Mouse (Mus musculus) kidney, postnatal 0 days (tissue): ENCODE data around the gene Agps. TPM values are rescaled to one million over a fixed set of nuclear protein-coding genes. Genes with fewer than 3 reads are reported as not detected.
A peak's percentile ranks its signal among the peaks of the same experiment; 100 is the strongest.
"Not testable (repeated sequence)": the region's sequence is repeated elsewhere in the genome, so short reads cannot be mapped to it uniquely, and the experiment has no call there.

Source experiments
- ATAC-seq: fragments of 200-750 bp; cut with Nextera tagmentation; replicated peaks from 2 replicates; pipeline ENCODE4 v1.8.0; 2017; ENCODE audit warnings: low read depth, moderate number of reproducible peaks, moderate TSS enrichment, moderate library complexity; ENCODE audit not compliant: low FRiP score
- DNase-seq: peaks from one replicate; pipeline ENCODE4 v3.0.0-alpha.2; 2016; ENCODE audit warnings: low spot score
- H3K27ac ChIP-seq: fragments of 300-500 bp; sonication (generic); 2 replicates; pipeline ENCODE4 v1.5.1; 2014; ENCODE audit warnings: mild to moderate bottlenecking
- H3K27me3 ChIP-seq: fragments of 300-500 bp; sonication (generic); 2 replicates; pipeline ENCODE4 v1.6.1; 2014; ENCODE audit warnings: low read length, mixed read lengths; ENCODE audit not compliant: insufficient read depth
- H3K36me3 ChIP-seq: fragments of 300-500 bp; sonication (generic); 2 replicates; pipeline ENCODE4 v1.6.1; 2014; ENCODE audit warnings: low read length, mixed read lengths; ENCODE audit not compliant: insufficient read depth
- H3K4me1 ChIP-seq: fragments of 300-500 bp; sonication (generic); replicated peaks from 2 replicates; pipeline ENCODE4 v1.6.1; 2014; ENCODE audit warnings: antibody characterized with exemption, low read length, mixed read lengths; ENCODE audit not compliant: insufficient read depth
- H3K4me2 ChIP-seq: fragments of 300-500 bp; sonication (generic); 2 replicates; pipeline ENCODE4 v1.6.1; 2014; ENCODE audit warnings: mild to moderate bottlenecking, low read length, moderate library complexity, mixed read lengths
- H3K4me3 ChIP-seq: fragments of 300-500 bp; sonication (generic); replicated peaks from 2 replicates; pipeline ENCODE4 v1.5.1; 2014; ENCODE audit warnings: low read depth, low read length
- H3K9ac ChIP-seq: fragments of 300-500 bp; sonication (generic); 2 replicates; pipeline ENCODE4 v1.6.1; 2014; ENCODE audit warnings: low read depth, low read length
- H3K9me3 ChIP-seq: fragments of 300-500 bp; sonication (generic); replicated peaks from 2 replicates; pipeline ENCODE4 v1.6.1; 2016; ENCODE audit warnings: low read length, inconsistent platforms, mixed read lengths
- CTCF ChIP-seq: IDR thresholded peaks from 2 replicates; pipeline ENCODE4 v1.5.1; 2016; ENCODE audit warnings: antibody characterized with exemption, low read depth, mild to moderate bottlenecking, moderate library complexity
- WGBS: fragments of 180-500 bp; shearing (Covaris S2); extraction: QIAGEN DNeasy Blood & Tissue Kit; methylation state at CpG from one replicate; pipeline ENCODE4 v1.1.7; 2014; 5-methylcytosine and 5-hydroxymethylcytosine counted together
- polyA plus RNA-seq: library from polyadenylated mRNA; unstranded; fragments of >200 nt; fragmentation: Nextera tagmentation; extraction: Ambion mirVana; gene quantifications from 2 replicates; pipeline ENCODE4 v1.2.1, GENCODE M21; 2015

Agps gene
- polyA plus RNA-seq, 1 experiment from 2014 or later, result 22.7 TPM

GRCm38 (mm10) chr2:75964512-75964911 lies 132.5 kb downstream of the Agps start:
- WGBS, result 11% methylated on average over 14 of the region's 14 CpGs
- Histone ChIP-seq H3K4me3 (peak overlapping the region; percentile 18; the same call in 1 of the 2 replicates), H3K4me1 (peaks cover 16% of the 10 kb centered on the region), H3K27me3 (no peaks in the 10 kb centered on the region), H3K27ac (no peak overlapping the region), H3K36me3 (no peaks in the 10 kb centered on the region), H3K9ac (0 out of 2 replicates have a peak overlapping the region, but pooled peaks have one; percentile 36), H3K4me2 (peak overlapping the region; percentile 51), H3K9me3 (no peaks in the 10 kb centered on the region)
- ATAC-seq (no peak; the same call in 1 of the 2 replicates), DNase-seq (peak; percentile 87)
- peak; percentile 75 for TF ChIP-seq CTCF

GRCm38 (mm10) chr2:75964972-75965371 lies 133.0 kb downstream of the Agps start:
- Histone ChIP-seq H3K9ac (0 out of 2 replicates have a peak overlapping the region, but pooled peaks have one; percentile 36), H3K4me3 (peak overlapping the region; percentile 18; the same call in 1 of the 2 replicates), H3K27me3 (no peaks in the 10 kb centered on the region), H3K36me3 (no peaks in the 10 kb centered on the region), H3K9me3 (no peaks in the 10 kb centered on the region), H3K27ac (no peak overlapping the region), H3K4me1 (peaks cover 15% of the 10 kb centered on the region), H3K4me2 (peak overlapping the region; percentile 51)
- DNase-seq (peak; percentile 89), ATAC-seq (no peak)
- 17% methylated on average over 5 of the region's 5 CpGs for WGBS
- peak; percentile 75 for TF ChIP-seq CTCF

GRCm38 (mm10) chr2:75974131-75974530 lies 142.2 kb downstream of the Agps start:
- no peak overlapping the region for H3K4me2 ChIP-seq
- no peak for DNase-seq
- no peak overlapping the region for H3K4me3 ChIP-seq
- ATAC-seq, result no peak
- no peak overlapping the region for H3K9ac ChIP-seq
- H3K36me3 ChIP-seq, result no peaks in the 10 kb centered on the region
- no peak for TF ChIP-seq CTCF
- no peaks in the 10 kb centered on the region for H3K27me3 ChIP-seq
- H3K27ac ChIP-seq, result no peak overlapping the region
- WGBS, result 65% methylated on average over 9 of the region's 9 CpGs
- H3K4me1 ChIP-seq, result no peaks in the 10 kb centered on the region
- H3K9me3 ChIP-seq, result no peaks in the 10 kb centered on the region

- H3K4me3 ChIP-seq, H3K36me3 ChIP-seq, H3K9ac ChIP-seq, H3K27ac ChIP-seq, ATAC-seq, H3K27me3 ChIP-seq, H3K4me2 ChIP-seq, H3K4me1 ChIP-seq, H3K9me3 ChIP-seq: not testable (repeated sequence)
- WGBS, result 72% methylated on average over 2 of the region's 2 CpGs
- peak; percentile 77 for DNase-seq
These were observed 144.1 kb downstream of the Agps start for GRCm38 (mm10) chr2:75976070-75976469.

- ATAC-seq, result peak; percentile 44; the same call in 1 of the 2 replicates
- H3K36me3 ChIP-seq, H3K4me2 ChIP-seq, H3K27ac ChIP-seq, H3K27me3 ChIP-seq, H3K4me1 ChIP-seq, H3K9ac ChIP-seq, H3K4me3 ChIP-seq, H3K9me3 ChIP-seq: not testable (repeated sequence)
- peak; percentile 57 for DNase-seq
- 37% methylated on average over 20 of the region's 24 CpGs for WGBS
These were observed 145.9 kb downstream of the Agps start, which contains the start of gene Ttc30a2 for GRCm38 (mm10) chr2:75977752-75978368. TSS of gene Ttc30a2 (minus strand) at chr2:75978170.

Other genes with a start within 250 kb of the Agps start
- gene Hnrnpa3, start 172.9 kb upstream of the Agps start, polyA plus RNA-seq, result 240 and 270 TPM in 2 replicates
- gene Nfe2l2, start 127.5 kb upstream of the Agps start, polyA plus RNA-seq, result 96.6 and 97.0 TPM in 2 replicates
- gene Ttc30b, start 106.4 kb downstream of the Agps start, polyA plus RNA-seq, result 14.1 and 14.5 TPM in 2 replicates
- 0.18 and 0.51 TPM in 2 replicates for gene Ttc30a2, start 146.0 kb downstream of the Agps start, polyA plus RNA-seq
- 6.7 and 7.0 TPM in 2 replicates for gene Ttc30a1, start 149.8 kb downstream of the Agps start, polyA plus RNA-seq